Mouse (Mus musculus) liver, embryonic 11.5 days (tissue): ENCODE data around the gene Olfr714. TPM values are rescaled to one million over a fixed set of nuclear protein-coding genes. Genes with fewer than 3 reads are reported as not detected.
"Not testable (repeated sequence)": the region's sequence is repeated elsewhere in the genome, so short reads cannot be mapped to it uniquely, and the experiment has no call there.

Source experiments
- ATAC-seq: fragments of 200-750 bp; cut with Nextera tagmentation; replicated peaks from 2 replicates; pipeline ENCODE4 v1.8.0; 2017; ENCODE audit warnings: moderate number of reproducible peaks, mild to moderate bottlenecking, moderate TSS enrichment, moderate library complexity; ENCODE audit not compliant: low FRiP score
- DNase-seq: peaks from one replicate; pipeline ENCODE4 v3.0.0-alpha.2; 2017; ENCODE audit warnings: low spot score
- H3K27ac ChIP-seq: fragments of 300-500 bp; sonication (generic); 2 replicates; pipeline ENCODE4 v1.5.1; 2014; ENCODE audit warnings: mild to moderate bottlenecking, low read depth, low read length, control low read depth
- H3K27me3 ChIP-seq: fragments of 300-500 bp; sonication (generic); replicated peaks from 2 replicates; pipeline ENCODE4 v1.6.1; 2014; ENCODE audit warnings: low read length, mixed read lengths; ENCODE audit not compliant: control insufficient read depth, insufficient read depth
- H3K36me3 ChIP-seq: fragments of 300-500 bp; sonication (generic); 2 replicates; pipeline ENCODE4 v1.6.1; 2014; ENCODE audit warnings: mild to moderate bottlenecking, low read length, moderate library complexity, mixed read lengths; ENCODE audit not compliant: control insufficient read depth, insufficient read depth
- H3K4me1 ChIP-seq: fragments of 300-500 bp; sonication (generic); replicated peaks from 2 replicates; pipeline ENCODE4 v1.6.1; 2014; ENCODE audit warnings: low read length, mixed read lengths; ENCODE audit not compliant: control insufficient read depth, insufficient read depth
- H3K4me2 ChIP-seq: fragments of 300-500 bp; sonication (generic); 2 replicates; pipeline ENCODE4 v1.6.1; 2014; ENCODE audit warnings: mild to moderate bottlenecking, control low read depth, moderate library complexity
- H3K4me3 ChIP-seq: fragments of 300-500 bp; sonication (generic); 2 replicates; pipeline ENCODE4 v1.5.1; 2014; ENCODE audit warnings: low read depth, low read length, control low read depth
- H3K9ac ChIP-seq: fragments of 300-500 bp; sonication (generic); 2 replicates; pipeline ENCODE4 v1.6.1; 2014; ENCODE audit warnings: low read depth, low read length, control low read depth
- H3K9me3 ChIP-seq: fragments of 300-500 bp; sonication (generic); 2 replicates; pipeline ENCODE4 v1.6.1; 2016; ENCODE audit warnings: low read length, inconsistent platforms, mixed read lengths; ENCODE audit not compliant: control insufficient read depth
- WGBS: fragments of 180-500 bp; shearing (Covaris S2); extraction: QIAGEN DNeasy Blood & Tissue Kit; methylation state at CpG from one replicate; pipeline ENCODE4 v1.1.7; 2014; 5-methylcytosine and 5-hydroxymethylcytosine counted together
- polyA plus RNA-seq: library from polyadenylated mRNA; unstranded; fragments of >200 nt; fragmentation: Nextera tagmentation; extraction: Ambion mirVana; gene quantifications from 2 replicates; pipeline ENCODE4 v1.2.1, GENCODE M21; 2014

The Olfr714 gene
- polyA plus RNA-seq, result not detected in 2 replicates

GRCm38 (mm10) chr7:107070681-107071080 is at the start of gene Olfr714:
Gene Olfr714 (plus strand): TSS chr7:107070981.
- Histone ChIP-seq H3K9ac (no peak within 1 kb of the TSS), H3K9me3 (peaks cover 2% of the 10 kb centered on the region; the same call in 1 of the 2 replicates), H3K36me3 (no peaks in the 10 kb centered on the region), H3K27ac (no peak within 1 kb of the TSS), H3K27me3 (no peaks in the 10 kb centered on the region), H3K4me3 (no peak within 1 kb of the TSS), H3K4me2 (no peak within 1 kb of the TSS), H3K4me1 (no peaks in the 10 kb centered on the region)
- ATAC-seq (no peak), DNase-seq (no peak)
- 84% methylated on average over 2 of the region's 2 CpGs for WGBS

GRCm38 (mm10) chr7:107030874-107031273 is 39.9 kb upstream of the Olfr714 start, which contains the start of gene Olfr713:
Gene Olfr713 (plus strand): TSS chr7:107031174.
- DNase-seq (no peak), ATAC-seq (no peak)
- WGBS, result 80% methylated on average over 1 of the region's 1 CpGs
- Histone ChIP-seq H3K4me1 (no peaks in the 10 kb centered on the region), H3K27ac (no peak within 1 kb of the TSS), H3K27me3 (no peaks in the 10 kb centered on the region), H3K4me3 (no peak within 1 kb of the TSS), H3K36me3 (no peaks in the 10 kb centered on the region), H3K9ac (no peak within 1 kb of the TSS), H3K4me2 (no peak within 1 kb of the TSS), H3K9me3 (no peaks in the 10 kb centered on the region)

GRCm38 (mm10) chr7:107039934-107040563 is 30.7 kb upstream of the Olfr714 start:
- Histone ChIP-seq H3K36me3 (no peaks in the 10 kb centered on the region), H3K27ac (no peak overlapping the region), H3K9ac (no peak overlapping the region), H3K4me3 (no peak overlapping the region), H3K4me1 (no peaks in the 10 kb centered on the region), H3K4me2 (no peak overlapping the region), H3K27me3 (no peaks in the 10 kb centered on the region), H3K9me3 (no peaks in the 10 kb centered on the region)
- DNase-seq (no peak), ATAC-seq (no peak)
- 47% methylated on average over 2 of the region's 2 CpGs for WGBS

DNA sequence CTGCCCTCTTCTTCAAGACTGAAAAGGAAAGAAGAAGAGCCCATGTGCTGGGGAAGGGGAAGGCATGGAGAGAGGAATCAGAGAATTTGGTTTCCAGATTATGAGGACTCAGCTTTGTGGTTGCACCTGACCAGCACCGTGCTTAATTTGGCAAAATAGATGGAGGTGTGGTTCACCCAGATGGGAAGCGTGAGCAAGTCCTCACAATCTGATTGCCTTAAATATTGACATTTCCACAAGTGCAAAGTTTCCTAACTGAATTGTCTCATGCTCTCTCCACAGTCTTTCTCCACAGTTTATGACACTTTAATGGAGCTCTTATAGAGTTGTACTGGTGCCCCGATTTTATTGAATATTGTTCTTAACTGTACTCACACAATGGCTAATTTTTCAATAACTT is 27.6 kb upstream of the Olfr714 start:
- Histone ChIP-seq H3K4me3 (no peak overlapping the region), H3K27ac (no peak overlapping the region), H3K4me1 (no peaks in the 10 kb centered on the region), H3K4me2 (no peak overlapping the region), H3K36me3 (no peaks in the 10 kb centered on the region), H3K9ac (no peak overlapping the region), H3K9me3 (no peaks in the 10 kb centered on the region), H3K27me3 (no peaks in the 10 kb centered on the region)
- ATAC-seq (no peak), DNase-seq (no peak)
- WGBS, result 82% methylated on average over 3 of the region's 3 CpGs

GRCm38 (mm10) chr7:107044407-107044806 is 26.4 kb upstream of the Olfr714 start:
- no peaks in the 10 kb centered on the region for H3K4me1 ChIP-seq
- DNase-seq, result no peak
- no peak for ATAC-seq
- H3K9me3 ChIP-seq, result no peaks in the 10 kb centered on the region
- no peak overlapping the region for H3K4me3 ChIP-seq
- WGBS, result 32% methylated on average over 1 of the region's 1 CpGs
- H3K9ac ChIP-seq, result no peak overlapping the region
- H3K27me3 ChIP-seq, result no peaks in the 10 kb centered on the region
- no peak overlapping the region for H3K4me2 ChIP-seq
- no peak overlapping the region for H3K27ac ChIP-seq
- no peaks in the 10 kb centered on the region for H3K36me3 ChIP-seq

DNA sequence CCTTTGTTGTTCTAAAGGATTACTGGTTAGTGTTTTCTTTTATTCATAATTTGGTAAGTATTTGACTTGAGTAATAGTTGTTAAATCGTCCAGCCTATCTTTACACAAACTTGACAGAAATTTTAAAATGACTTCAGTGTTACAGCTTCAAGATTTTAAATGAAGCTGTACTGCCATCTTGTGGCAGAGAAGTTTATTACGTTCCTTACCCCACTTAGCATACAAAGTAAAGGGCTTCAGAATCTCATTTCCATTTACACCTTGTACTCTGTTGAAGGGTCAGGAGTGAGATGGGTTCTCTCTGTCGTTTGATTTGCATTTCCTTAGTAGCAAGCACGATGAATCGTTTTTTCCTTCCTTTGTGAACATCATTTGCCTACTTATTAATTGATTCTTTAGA is 24.9 kb upstream of the Olfr714 start:
- Histone ChIP-seq H3K36me3 (no peaks in the 10 kb centered on the region), H3K27ac (no peak overlapping the region), H3K27me3 (no peaks in the 10 kb centered on the region), H3K4me2 (no peak overlapping the region), H3K9me3 (no peaks in the 10 kb centered on the region), H3K4me3 (no peak overlapping the region), H3K4me1 (no peaks in the 10 kb centered on the region), H3K9ac (no peak overlapping the region)
- DNase-seq, result no peak
- no peak for ATAC-seq
- WGBS, result 4% methylated on average over 5 of the region's 5 CpGs

GRCm38 (mm10) chr7:107047578-107047977 is 23.2 kb upstream of the Olfr714 start:
- no peaks in the 10 kb centered on the region for H3K4me1 ChIP-seq
- WGBS, result 45% methylated on average over 3 of the region's 3 CpGs
- H3K4me2 ChIP-seq, result no peak overlapping the region
- no peak overlapping the region for H3K27ac ChIP-seq
- no peaks in the 10 kb centered on the region for H3K9me3 ChIP-seq
- H3K27me3 ChIP-seq, result no peaks in the 10 kb centered on the region
- no peaks in the 10 kb centered on the region for H3K36me3 ChIP-seq
- DNase-seq (no peak), ATAC-seq (no peak)
- H3K9ac ChIP-seq, result no peak overlapping the region
- H3K4me3 ChIP-seq, result no peak overlapping the region

GRCm38 (mm10) chr7:107092920-107093319 is 22.1 kb downstream of the Olfr714 start, which contains the start of gene Olfr17:
Gene Olfr17 (plus strand): TSS chr7:107093220.
- DNase-seq, result no peak
- 45% methylated on average over 1 of the region's 1 CpGs for WGBS
- H3K27ac ChIP-seq, result no peak within 1 kb of the TSS
- no peaks in the 10 kb centered on the region for H3K9me3 ChIP-seq
- H3K36me3 ChIP-seq, result no peaks in the 10 kb centered on the region
- no peak within 1 kb of the TSS for H3K4me3 ChIP-seq
- no peak within 1 kb of the TSS for H3K9ac ChIP-seq
- H3K4me1 ChIP-seq, result no peaks in the 10 kb centered on the region
- no peaks in the 10 kb centered on the region for H3K27me3 ChIP-seq
- no peak for ATAC-seq
- H3K4me2 ChIP-seq, result no peak within 1 kb of the TSS

DNA sequence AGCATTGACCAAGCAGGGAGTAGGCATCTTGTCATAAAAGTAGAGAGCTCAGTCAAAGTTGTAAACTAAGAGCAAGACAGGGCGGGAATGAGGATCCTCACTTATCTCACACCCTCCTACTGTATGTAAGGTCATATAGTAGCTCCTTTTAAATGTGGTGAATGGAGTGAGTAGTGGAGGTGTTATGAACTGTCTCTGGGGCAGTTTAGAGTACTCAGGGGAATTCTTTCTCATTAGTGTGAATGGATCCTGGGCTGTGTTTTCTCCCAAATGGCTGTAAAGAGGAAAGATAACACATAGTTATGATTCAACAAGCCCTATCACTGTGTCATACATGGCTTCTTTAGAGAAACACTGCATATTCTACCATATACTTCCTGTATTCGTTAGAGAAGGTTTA is 39.5 kb downstream of the Olfr714 start, which contains the start of gene Olfr715b:
Olfr715b (minus strand) TSS at position 101 of the 400 bp plus-strand sequence.
- not testable (repeated sequence) for H3K4me3 ChIP-seq, H3K9me3 ChIP-seq, H3K27ac ChIP-seq, H3K27me3 ChIP-seq, ATAC-seq, DNase-seq, H3K4me2 ChIP-seq, H3K36me3 ChIP-seq, H3K9ac ChIP-seq, H3K4me1 ChIP-seq
- WGBS, result 80% methylated on average over 1 of the region's 2 CpGs
